Mouse (Mus musculus): Measurements from ENCODE around the gene Nfasc. TPM values are rescaled to one million over a fixed set of nuclear protein-coding genes. Genes with fewer than 3 reads are reported as not detected.

Nfasc gene
- polyA plus RNA-seq (2015; fragmentation: Nextera tagmentation; extraction: Ambion mirVana): 1.9 TPM in 2 replicates

DNA sequence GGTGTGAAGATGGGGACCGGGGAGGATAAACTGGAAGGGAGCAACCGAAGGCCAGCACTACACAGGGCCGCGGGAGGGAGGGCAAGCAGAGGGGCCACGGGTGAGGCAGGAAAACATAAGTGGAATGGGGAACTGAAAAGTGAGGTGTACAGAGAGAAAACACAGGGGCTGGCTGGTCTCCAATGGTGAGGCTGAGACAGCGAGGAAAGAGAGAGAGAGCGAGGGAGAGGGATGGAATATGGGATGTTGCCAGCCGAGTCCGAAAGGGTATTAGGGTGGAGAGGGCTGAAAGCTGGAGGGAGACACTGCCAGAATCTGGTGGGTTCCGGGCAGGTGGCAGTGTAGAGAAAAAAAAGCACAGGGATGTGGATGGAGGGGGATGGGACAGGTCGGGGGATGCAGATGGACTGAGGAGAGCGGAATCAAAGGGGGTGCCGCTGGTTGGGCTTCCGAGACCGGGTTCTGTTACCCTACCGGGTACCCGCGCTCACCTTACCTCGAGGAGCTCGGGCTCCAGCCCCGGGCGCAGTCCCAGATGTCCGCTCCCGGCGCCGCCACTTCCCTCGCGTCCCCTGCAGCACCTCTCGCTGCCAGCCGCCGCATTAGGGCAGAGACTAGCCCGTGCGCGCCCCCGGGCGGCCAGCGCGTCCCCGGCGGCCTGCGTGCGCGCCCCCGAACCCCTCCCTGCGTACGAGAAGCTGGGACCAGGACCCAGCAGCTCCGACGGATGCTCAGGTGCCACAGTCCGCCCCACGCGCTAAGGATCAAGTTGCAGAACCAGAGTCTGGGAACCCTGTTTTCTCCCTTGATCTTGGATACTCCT is at the start of gene Nfasc:
Gene Nfasc (minus strand): TSS at position 623 of the 823 bp plus-strand sequence.
- H3K27ac ChIP-seq (replicated peaks): no peak within 1 kb of the TSS
- H3K27me3 ChIP-seq: peaks cover 57% of the 10 kb centered on the region
- peak; percentile 13; the same call in 1 of the 2 replicates for ATAC-seq (ENCODE audit: insufficient number of reproducible peaks, low FRiP score, low TSS enrichment, low read depth)
- WGBS: 2% methylated on average over 47 of the region's 51 CpGs
- H3K4me3 ChIP-seq (replicated peaks): peak within 1 kb of the TSS; percentile 43
- no peaks in the 10 kb centered on the region for H3K9me3 ChIP-seq (replicated peaks)
- peak within 1 kb of the TSS; percentile 84 for H3K4me2 ChIP-seq (replicated peaks)
- no peaks in the 10 kb centered on the region for H3K36me3 ChIP-seq
- no peak within 1 kb of the TSS; the same call in 1 of the 2 replicates for H3K9ac ChIP-seq
- peaks cover 10% of the 10 kb centered on the region for H3K4me1 ChIP-seq

DNA sequence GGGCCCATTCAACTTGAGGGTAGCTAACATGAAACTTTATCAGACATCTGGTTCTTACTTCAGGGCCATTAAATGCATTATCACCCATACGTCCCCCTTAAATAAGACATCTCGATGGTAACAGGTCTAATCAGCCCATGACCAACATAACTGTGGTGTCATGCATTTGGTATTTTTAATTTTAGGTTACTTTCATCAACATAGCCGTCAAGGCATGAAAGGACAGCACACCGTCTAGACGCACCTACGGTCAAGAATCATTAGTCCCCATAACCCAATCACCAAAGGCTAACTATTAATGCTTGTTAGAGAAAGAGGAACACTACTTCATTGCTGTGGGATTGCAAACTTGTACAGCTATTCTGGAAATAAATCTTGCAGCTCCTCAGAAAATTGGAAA is 49.5 kb upstream of the Nfasc start:
- H3K4me3 ChIP-seq (replicated peaks): no peak overlapping the region
- 83% methylated on average over 6 of the region's 6 CpGs for WGBS
- no peak overlapping the region for H3K4me2 ChIP-seq (replicated peaks)
- H3K9ac ChIP-seq: no peak overlapping the region
- 0 out of 2 replicates have a peak, but pooled peaks cover 4% of the 10 kb centered on the region for H3K27me3 ChIP-seq
- no peak overlapping the region for H3K27ac ChIP-seq (replicated peaks)
- no peak for ATAC-seq (ENCODE audit: insufficient number of reproducible peaks, low FRiP score, low TSS enrichment, low read depth)
- no peaks in the 10 kb centered on the region for H3K36me3 ChIP-seq
- no peaks in the 10 kb centered on the region for H3K9me3 ChIP-seq (replicated peaks)
- no peaks in the 10 kb centered on the region for H3K4me1 ChIP-seq

DNA sequence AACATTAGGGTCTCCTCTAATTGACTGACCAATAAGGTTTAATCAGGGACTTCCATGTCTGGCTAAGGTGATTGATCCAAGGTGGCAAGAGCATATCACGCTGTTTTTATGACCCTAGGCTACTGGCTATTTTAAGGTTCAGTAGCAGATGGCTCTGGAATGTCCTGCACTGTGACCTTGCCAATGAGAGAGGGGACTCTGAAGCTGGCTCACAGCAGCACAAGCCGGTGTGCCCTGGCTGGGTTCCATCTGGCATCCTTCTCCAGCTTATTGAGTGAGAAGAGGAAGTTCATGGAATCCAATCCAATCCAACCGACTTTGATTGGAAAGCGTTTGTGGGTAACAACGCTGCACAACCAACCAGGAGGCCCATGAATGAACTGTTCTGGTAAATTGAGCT is 45.3 kb upstream of the Nfasc start:
- Histone ChIP-seq H3K9me3 (replicated peaks) (no peaks in the 10 kb centered on the region), H3K36me3 (no peaks in the 10 kb centered on the region), H3K4me2 (replicated peaks) (no peak overlapping the region), H3K4me3 (replicated peaks) (no peak overlapping the region), H3K27ac (replicated peaks) (no peak overlapping the region), H3K9ac (no peak overlapping the region), H3K4me1 (no peaks in the 10 kb centered on the region), H3K27me3 (0 out of 2 replicates have a peak, but pooled peaks cover 4% of the 10 kb centered on the region)
- ATAC-seq (ENCODE audit: insufficient number of reproducible peaks, low FRiP score, low TSS enrichment, low read depth): no peak
- WGBS: 52% methylated on average over 5 of the region's 5 CpGs

- no peaks in the 10 kb centered on the region for H3K27me3 ChIP-seq
- no peak overlapping the region for H3K4me3 ChIP-seq (replicated peaks)
- no peaks in the 10 kb centered on the region for H3K9me3 ChIP-seq (replicated peaks)
- 65% methylated on average over 13 of the region's 13 CpGs for WGBS
- no peak overlapping the region for H3K4me2 ChIP-seq (replicated peaks)
- no peaks in the 10 kb centered on the region for H3K4me1 ChIP-seq
- H3K36me3 ChIP-seq: no peaks in the 10 kb centered on the region
- ATAC-seq (ENCODE audit: insufficient number of reproducible peaks, low FRiP score, low TSS enrichment, low read depth): no peak
- H3K27ac ChIP-seq (replicated peaks): no peak overlapping the region
- no peak overlapping the region for H3K9ac ChIP-seq
These were observed 40.2 kb upstream of the Nfasc start for GRCm38 (mm10) chr1:132781607-132782445.

- Histone ChIP-seq H3K4me2 (replicated peaks) (no peak overlapping the region), H3K27me3 (no peaks in the 10 kb centered on the region), H3K9me3 (replicated peaks) (no peaks in the 10 kb centered on the region), H3K4me1 (no peaks in the 10 kb centered on the region), H3K4me3 (replicated peaks) (no peak overlapping the region), H3K27ac (replicated peaks) (no peak overlapping the region), H3K36me3 (no peaks in the 10 kb centered on the region), H3K9ac (no peak overlapping the region)
- no peak for ATAC-seq (ENCODE audit: insufficient number of reproducible peaks, low FRiP score, low TSS enrichment, low read depth)
- WGBS: 69% methylated on average over 5 of the region's 5 CpGs
These were observed 39.4 kb upstream of the Nfasc start for GRCm38 (mm10) chr1:132780961-132781360.

- Histone ChIP-seq H3K9me3 (replicated peaks) (no peaks in the 10 kb centered on the region), H3K4me3 (replicated peaks) (no peak overlapping the region)
- WGBS: 81% methylated on average over 1 of the region's 1 CpGs
These were observed 38.7 kb upstream of the Nfasc start for GRCm38 (mm10) chr1:132780254-132780653.

DNA sequence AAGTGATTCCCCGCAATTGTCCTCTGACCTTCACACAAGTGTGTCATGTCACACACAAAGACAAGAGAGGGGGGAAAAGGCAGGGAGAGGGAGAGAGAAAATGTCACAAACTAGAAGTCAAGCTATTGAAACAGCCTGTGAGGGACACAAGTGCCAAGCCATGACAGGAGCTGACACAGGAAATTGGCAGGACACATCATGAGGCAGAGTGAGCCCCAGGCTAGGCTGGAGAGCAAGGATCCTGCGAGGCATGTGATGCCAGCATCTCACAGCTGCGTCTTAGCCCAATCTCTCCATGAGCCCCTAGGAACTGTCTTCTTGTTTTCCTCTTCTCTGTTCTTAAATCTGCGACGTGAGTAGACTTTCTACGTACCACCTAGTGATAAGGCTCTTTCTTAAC is 33.4 kb upstream of the Nfasc start:
- H3K4me1 ChIP-seq: no peaks in the 10 kb centered on the region
- no peak overlapping the region for H3K4me3 ChIP-seq (replicated peaks)
- H3K9ac ChIP-seq: no peak overlapping the region
- no peaks in the 10 kb centered on the region for H3K36me3 ChIP-seq
- no peaks in the 10 kb centered on the region for H3K9me3 ChIP-seq (replicated peaks)
- no peak for ATAC-seq (ENCODE audit: insufficient number of reproducible peaks, low FRiP score, low TSS enrichment, low read depth)
- no peak overlapping the region for H3K27ac ChIP-seq (replicated peaks)
- H3K27me3 ChIP-seq: no peaks in the 10 kb centered on the region
- H3K4me2 ChIP-seq (replicated peaks): no peak overlapping the region
- 67% methylated on average over 6 of the region's 6 CpGs for WGBS

More at GRCm38 (mm10) chr1:132780254-132780653, 38.7 kb upstream of the Nfasc start:
- H3K9ac ChIP-seq: no peak overlapping the region
- H3K27ac ChIP-seq (replicated peaks): no peak overlapping the region
- no peaks in the 10 kb centered on the region for H3K27me3 ChIP-seq
- H3K4me2 ChIP-seq (replicated peaks): no peak overlapping the region
- H3K4me1 ChIP-seq: no peaks in the 10 kb centered on the region
- ATAC-seq (ENCODE audit: insufficient number of reproducible peaks, low FRiP score, low TSS enrichment, low read depth): no peak
- H3K36me3 ChIP-seq: no peaks in the 10 kb centered on the region

- Histone ChIP-seq H3K4me2 (replicated peaks) (no peak overlapping the region), H3K27me3 (no peaks in the 10 kb centered on the region)
These were observed 29.8 kb upstream of the Nfasc start for GRCm38 (mm10) chr1:132771377-132771776.

DNA sequence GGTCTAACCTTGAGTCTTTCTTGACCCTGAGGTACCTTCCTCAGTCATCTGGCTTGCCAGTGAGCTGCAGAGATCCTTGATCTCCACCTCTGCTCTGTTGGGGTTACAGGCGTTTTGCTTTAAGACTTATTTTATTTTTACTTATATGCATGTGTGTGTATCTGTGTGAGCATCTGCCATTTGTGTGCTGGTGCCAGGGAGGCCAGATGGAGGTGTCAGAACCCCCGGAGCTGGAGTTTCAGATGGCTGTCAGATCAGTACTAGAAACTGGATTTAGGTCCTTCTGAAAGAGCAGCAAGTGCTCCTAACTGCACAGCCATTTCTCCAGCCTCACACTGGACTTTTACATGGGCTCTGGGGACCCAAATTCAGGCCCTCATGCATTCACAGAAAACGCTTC is 28.0 kb upstream of the Nfasc start:
- Histone ChIP-seq H3K9ac (no peak overlapping the region), H3K27ac (replicated peaks) (no peak overlapping the region), H3K4me3 (replicated peaks) (no peak overlapping the region), H3K27me3 (no peaks in the 10 kb centered on the region), H3K9me3 (replicated peaks) (no peaks in the 10 kb centered on the region), H3K36me3 (no peaks in the 10 kb centered on the region), H3K4me2 (replicated peaks) (no peak overlapping the region), H3K4me1 (peaks cover 8% of the 10 kb centered on the region)
- 62% methylated on average over 3 of the region's 3 CpGs for WGBS
- ATAC-seq (ENCODE audit: insufficient number of reproducible peaks, low FRiP score, low TSS enrichment, low read depth): no peak

More at GRCm38 (mm10) chr1:132771377-132771776, 29.8 kb upstream of the Nfasc start:
- Histone ChIP-seq H3K27ac (replicated peaks) (no peak overlapping the region), H3K9me3 (replicated peaks) (no peaks in the 10 kb centered on the region), H3K36me3 (no peaks in the 10 kb centered on the region), H3K4me3 (replicated peaks) (no peak overlapping the region), H3K4me1 (peaks cover under 1% of the 10 kb centered on the region; the same call in 1 of the 2 replicates), H3K9ac (no peak overlapping the region)
- ATAC-seq (ENCODE audit: insufficient number of reproducible peaks, low FRiP score, low TSS enrichment, low read depth): no peak
- WGBS: 24% methylated on average over 5 of the region's 5 CpGs

DNA sequence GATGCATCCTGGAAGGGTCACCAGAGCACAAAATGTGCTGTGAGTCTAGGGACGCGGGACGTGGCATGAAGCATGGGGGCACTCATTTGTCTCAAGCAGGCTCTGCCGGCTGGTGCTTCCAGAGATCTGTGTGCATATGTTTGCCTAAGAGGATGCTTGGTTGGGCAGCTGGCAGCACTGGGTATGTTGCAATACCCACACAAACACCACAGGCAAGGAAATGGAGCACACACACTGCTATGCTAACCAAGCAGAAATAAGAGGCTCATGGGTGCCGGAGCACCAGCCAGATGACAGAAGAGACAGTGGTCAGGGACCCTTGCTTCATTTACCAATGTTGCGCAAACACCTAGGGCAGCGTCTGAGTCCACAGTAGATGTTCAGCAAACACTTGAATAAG is 25.8 kb upstream of the Nfasc start:
- H3K9me3 ChIP-seq (replicated peaks): no peaks in the 10 kb centered on the region
- no peak overlapping the region for H3K9ac ChIP-seq
- H3K27me3 ChIP-seq: no peaks in the 10 kb centered on the region
- no peak for ATAC-seq (ENCODE audit: insufficient number of reproducible peaks, low FRiP score, low TSS enrichment, low read depth)
- no peak overlapping the region for H3K4me2 ChIP-seq (replicated peaks)
- no peak overlapping the region for H3K27ac ChIP-seq (replicated peaks)
- no peaks in the 10 kb centered on the region for H3K36me3 ChIP-seq
- whole genome bisulfite sequencing: 89% methylated on average over 7 of the region's 7 CpGs
- H3K4me3 ChIP-seq (replicated peaks): no peak overlapping the region
- peaks cover 8% of the 10 kb centered on the region for H3K4me1 ChIP-seq

DNA sequence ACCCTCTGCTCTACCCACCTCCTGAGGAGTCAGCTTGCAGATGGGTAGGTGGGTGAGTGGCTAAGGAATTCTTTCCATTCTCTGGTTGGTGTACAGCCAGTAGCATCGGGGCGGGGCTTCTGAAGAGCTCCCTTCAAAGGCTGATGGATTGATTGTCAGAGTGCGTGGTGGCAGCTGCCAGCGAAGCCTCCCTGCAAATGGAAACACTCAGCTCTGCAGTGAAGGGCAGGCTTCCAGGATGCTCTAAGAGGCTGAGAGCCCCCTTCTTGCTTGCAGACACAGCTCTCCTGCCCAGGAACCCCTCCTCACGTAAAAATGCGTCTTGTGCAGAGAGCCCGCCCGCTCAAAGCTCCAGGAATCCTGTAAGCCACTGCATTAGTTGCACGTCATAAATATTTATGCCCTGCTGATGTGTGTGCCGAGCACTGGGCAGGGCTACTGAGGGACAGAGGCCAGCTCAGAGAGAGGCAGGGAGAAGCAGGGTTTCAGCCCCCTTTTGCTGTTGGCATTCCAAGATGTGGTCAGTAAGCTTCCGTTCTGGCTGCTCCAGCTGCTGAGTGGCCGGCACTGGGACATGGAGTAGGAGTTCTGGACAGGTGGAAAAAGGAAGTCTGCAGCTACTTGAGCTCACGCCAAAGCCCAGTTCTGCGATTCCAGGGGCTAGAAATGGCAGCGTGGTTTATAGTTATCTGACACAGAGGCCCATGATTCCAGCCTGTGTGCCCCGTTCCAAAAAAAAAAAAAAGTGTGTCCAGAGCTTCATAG is 24.5 kb upstream of the Nfasc start:
- ATAC-seq (ENCODE audit: insufficient number of reproducible peaks, low FRiP score, low TSS enrichment, low read depth): no peak
- H3K4me3 ChIP-seq (replicated peaks): no peak overlapping the region
- H3K4me1 ChIP-seq: peaks cover 8% of the 10 kb centered on the region
- no peaks in the 10 kb centered on the region for H3K27me3 ChIP-seq
- no peaks in the 10 kb centered on the region for H3K36me3 ChIP-seq
- WGBS: 31% methylated on average over 16 of the region's 16 CpGs
- H3K27ac ChIP-seq (replicated peaks): no peak overlapping the region
- no peaks in the 10 kb centered on the region for H3K9me3 ChIP-seq (replicated peaks)
- H3K4me2 ChIP-seq (replicated peaks): peak overlapping the region; percentile 31
- H3K9ac ChIP-seq: no peak overlapping the region
